Mouse (Mus musculus) ovary, postnatal 14 days (tissue): ENCODE measurements around the gene Tprg.

Experiments
- DNase-seq: peaks from one replicate; pipeline ENCODE4 v3.0.0; 2022; ENCODE audit warnings: low spot score

Gene Tprg

DNA sequence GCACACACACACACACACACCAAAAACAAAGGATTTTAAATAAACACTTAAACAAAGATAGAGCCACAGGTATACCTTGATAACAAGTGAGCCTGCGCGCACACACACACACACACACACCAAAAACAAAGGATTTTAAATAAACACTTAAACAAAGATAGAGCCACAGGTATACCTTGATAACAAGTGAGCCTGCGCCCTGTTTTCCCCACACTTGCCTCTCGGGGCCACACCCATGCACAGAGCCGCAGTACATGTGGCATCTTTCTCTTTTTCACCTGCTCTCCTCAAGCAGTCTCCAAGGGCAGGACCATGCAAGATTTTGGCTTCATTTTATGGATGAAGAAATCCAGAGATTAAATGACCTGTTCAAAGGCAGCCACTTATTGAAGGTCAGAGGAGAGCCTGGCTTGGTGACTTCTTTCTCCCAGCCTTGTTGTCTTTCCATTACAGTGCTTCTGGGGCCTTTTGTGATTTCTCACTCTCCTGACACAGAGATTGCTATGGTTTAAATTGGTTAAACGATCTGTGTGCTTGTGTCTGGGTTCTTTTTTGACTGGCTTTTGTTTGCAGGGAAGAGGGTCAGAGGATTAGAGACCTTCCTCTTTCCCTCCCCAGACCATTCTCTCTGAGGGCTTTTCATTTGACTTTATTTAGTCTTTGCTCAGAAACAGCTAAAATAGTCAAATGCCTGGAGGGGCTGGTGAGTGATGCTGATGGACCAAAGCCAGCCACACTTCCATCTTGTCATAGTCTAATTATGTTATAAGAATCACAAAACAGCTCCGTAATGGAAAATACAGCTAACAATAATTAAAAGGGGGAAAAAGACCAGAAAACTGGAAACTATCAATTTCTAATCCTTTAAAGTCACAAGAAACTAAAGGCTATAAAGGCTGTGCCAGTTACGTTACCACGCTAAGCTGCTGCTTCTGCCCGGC is 46.9 kb downstream of the Tprg start:
- DNase-seq, result no peak

DNA sequence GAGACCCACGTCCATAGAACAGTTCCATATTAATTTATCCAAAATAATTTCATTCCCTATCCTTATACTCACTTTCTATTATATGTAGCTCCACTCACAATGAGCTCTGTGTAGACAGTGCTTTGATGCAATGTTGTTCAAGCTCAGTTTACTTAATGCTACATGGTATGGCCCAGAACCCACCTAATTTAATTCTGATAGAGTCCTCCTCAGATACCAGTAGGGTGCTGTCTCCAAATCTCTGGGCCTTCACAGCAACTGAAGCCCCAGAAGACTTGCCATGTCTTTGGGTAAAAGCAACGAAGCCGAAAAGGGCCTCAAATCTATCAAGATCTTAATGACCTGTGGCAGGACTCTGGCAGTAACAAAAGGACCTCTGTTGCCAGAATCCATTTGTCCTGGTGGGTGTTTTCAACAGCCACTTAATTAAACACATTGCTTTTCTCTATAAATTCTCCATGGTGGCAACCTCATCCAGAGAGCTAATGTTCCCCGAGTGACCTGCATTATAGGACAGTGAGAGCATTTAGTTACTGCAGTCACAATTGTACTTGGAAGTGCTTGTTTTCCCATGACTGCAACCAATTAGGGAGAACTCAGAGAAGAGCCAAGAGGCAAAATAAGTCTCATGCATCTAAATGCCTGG is 48.6 kb downstream of the Tprg start:
- DNase-seq, result no peak

DNA sequence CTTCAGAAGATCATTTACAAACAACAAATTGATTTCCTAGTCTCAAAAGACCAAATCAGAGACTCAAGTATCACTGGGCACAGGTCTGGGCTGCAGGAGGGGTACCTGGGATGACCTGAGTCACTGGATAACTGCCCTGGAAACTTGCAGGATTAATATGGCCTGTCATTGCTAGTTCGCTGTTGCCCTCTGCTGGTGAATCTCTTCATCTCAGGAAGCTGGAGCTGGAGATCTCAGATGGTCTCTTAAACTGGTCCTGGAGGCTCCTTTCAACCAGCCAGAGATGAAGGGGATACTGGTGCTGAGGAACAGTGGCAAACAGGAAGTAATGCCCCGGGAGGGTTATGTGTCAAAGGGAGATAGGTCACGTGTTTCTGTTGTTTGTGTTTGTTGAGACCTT is 63.0 kb downstream of the Tprg start:
- DNase-seq, result peak; percentile 61

DNA sequence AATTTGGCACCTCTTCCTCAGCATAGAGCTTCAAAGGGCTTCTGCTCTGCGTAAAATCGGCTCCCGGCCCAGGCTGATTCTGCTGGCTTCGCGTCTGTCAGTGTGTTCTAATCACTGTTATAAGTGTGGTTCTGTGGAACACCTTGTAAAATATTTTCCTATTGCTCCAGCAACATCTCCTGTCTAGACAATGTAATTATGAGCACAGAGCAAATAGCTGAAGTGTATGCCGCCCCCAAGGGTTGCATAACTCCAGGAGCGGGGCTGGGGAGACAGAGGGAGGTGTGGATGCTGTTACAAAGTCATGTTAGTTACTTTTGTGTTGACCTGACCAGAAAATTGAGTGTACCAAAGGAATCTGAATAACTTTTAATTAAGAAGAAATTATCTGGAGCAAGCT is 81.2 kb downstream of the Tprg start:
- no peak for DNase-seq

DNA sequence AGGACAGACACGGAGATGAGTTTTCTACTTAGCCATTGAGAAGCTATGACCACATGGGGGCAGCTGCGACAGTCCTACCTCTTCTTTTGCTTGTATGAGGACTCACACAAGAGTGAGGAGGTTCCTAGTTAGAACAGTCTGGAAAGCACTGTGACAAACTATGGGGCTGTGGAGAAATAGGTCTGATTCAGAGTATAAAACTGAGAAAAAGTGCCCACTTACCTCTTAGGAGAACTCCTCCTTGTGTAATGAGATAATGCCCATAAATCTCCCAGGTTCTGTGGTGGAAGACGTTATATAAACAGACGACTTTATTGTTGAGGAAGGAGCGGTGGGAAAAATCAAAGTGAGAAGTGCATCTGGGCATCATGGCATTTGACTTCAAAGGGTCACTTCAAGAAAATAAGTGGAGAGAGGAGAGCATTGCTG is 83.4 kb downstream of the Tprg start:
- DNase-seq, result no peak

DNA sequence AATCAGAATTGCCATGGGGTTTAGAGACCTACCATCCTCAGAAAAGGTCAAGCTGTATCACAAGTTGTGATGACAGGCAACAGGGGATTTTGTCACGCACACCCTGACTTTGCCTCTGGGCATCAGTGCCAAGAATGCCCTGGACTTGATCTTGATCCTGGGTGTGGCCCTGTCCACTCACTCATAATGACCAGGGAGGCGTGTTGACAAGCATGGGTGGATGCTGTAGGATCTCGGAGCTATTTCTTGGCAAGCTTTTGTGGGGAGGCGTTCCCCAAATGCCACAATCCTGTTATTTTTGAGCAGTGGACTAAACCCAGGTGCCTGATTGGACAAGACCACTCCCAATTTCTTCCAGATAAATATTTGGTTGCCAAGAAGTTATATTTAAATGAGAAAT is 87.5 kb downstream of the Tprg start:
- no peak for DNase-seq

DNA sequence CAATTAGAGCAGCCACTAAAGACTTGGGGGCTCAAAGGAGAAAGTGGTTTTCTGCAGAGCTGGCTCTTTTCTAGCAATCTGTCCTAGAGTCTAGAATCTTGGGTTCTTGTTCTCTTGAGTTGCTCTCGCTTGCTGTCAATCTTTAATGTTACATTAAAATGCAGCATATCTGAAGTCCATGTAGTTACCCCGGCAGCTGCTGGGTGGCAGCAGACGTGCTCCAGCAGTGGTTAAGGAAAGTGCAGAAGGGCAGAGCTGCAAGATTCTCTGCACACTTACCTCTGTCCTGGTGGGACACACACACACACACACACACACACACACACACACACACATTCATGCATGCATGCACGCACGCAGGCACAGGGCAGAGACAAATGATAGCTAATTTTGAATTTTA is 88.2 kb downstream of the Tprg start:
- DNase-seq, result no peak

DNA sequence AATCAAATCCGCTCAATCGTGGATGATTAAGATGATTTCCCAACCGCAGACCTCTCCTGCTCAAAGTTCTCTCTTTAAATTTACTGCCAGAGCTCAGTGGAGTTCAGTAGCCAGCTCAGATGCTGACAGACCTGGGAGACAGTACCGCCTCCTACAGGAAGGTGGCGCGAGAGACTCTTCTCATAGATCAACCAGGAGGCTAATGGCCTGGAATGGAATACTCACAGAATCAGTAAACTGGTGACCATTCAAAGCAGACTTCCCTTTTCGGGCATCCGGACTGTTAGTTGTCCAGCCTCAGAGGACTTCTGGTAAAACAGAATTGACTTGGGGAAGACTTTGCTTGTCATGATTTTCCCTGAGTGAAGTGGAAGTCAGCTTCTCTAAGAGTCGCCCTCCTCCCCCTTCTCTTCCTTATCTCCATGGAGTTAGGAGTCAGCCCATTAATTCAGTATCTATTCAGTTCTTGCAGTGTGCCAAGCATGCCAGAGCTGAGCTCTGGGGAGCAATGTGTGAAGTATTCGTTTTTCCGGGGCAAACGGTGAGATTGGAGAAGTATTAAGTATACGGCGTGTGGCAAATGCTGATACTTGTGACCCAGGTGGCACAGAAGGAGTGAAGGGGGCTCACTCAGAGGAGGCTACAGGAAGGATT is 90.2 kb downstream of the Tprg start:
- DNase-seq, result peak; percentile 77

DNA sequence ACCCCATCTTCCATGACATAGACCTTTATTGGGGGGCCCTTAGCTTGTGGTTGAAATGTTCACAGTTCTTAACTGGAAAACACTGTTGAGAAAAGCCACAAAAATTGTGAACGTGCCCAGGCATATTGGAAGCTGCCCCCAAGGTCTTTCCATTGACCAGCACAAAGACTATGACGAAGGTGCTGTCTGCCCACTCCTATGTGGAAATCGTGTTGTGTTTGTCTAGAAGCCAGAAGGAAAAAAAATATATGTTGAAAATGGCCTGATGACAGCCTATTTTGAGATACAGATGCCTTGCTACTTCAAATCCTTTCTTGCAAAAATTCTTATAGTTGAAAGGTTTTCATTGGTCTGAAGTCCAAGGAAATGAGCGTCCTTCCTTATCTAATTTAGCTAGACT is 91.1 kb downstream of the Tprg start:
- no peak for DNase-seq

DNA sequence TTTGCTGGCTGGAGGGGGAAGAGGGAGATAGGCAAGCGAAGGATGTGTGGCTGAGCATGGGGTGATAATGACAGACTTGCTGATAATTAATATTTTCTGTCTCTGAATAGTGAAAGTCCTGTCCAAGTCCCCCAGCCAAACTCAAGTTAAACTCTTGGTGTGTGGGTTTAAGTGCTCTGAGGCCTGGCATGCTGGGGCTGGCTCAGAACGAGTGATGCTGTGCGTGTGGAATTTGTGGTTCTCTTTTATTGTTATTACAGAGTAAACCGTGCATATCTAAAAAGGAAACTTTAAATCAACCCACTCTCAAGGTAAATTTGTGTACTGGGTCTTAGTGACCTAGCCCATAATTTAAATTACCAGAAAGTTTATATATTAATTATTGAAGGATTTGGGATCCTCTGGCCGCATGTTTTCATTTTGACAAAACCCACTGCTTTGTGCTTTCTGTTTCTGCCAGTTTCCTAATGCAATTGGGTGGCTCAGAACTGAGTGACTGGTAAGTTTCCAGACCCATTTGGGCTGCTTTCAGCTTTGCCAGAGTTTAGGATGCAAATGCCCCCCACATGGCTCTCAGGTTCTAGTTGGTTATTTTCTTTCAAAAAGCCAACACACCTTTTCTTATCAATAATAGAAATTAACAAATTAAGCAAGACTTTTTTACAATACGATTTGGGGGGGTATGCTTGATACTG is 99.0 kb downstream of the Tprg start:
- no peak for DNase-seq

DNA sequence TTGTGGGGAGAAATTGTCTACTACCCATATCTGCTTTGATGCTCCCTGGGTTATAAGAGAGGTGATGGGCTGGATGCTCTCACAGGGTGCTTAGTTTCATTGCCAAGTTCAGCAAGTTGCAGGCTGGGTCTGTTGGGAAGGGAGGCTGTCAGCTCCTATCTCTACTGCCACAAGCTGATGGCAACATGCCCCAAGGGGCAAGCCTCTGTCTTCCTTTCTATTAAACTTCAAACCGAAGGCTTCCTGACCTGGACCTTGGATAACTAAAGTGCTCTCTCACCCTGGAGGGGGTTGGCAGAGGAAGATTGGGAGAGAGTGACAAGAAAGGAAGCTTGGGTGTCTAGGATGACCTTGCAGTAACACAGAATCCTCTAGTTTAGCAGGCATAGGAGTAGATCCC is 108.1 kb downstream of the Tprg start:
- no peak for DNase-seq

DNA sequence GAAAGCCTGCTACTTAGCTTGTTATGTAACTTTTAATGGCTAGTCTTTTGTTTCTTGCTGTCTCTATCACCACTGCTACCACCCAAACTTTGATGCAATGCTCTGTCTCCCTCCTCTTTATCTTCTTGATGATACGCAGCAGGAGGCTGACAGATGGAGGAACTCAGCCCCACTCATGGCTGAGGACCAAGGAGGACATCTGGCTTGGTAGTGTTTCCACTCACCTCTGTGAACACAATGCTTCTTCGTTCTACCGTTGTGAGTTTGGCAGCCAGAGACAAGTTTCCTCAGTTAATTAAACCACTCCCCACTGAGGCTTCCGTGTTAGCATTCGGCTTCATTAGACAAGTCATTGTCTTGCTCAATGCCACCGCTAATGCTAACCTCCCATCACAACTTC is 117.5 kb downstream of the Tprg start:
- DNase-seq, result no peak

DNA sequence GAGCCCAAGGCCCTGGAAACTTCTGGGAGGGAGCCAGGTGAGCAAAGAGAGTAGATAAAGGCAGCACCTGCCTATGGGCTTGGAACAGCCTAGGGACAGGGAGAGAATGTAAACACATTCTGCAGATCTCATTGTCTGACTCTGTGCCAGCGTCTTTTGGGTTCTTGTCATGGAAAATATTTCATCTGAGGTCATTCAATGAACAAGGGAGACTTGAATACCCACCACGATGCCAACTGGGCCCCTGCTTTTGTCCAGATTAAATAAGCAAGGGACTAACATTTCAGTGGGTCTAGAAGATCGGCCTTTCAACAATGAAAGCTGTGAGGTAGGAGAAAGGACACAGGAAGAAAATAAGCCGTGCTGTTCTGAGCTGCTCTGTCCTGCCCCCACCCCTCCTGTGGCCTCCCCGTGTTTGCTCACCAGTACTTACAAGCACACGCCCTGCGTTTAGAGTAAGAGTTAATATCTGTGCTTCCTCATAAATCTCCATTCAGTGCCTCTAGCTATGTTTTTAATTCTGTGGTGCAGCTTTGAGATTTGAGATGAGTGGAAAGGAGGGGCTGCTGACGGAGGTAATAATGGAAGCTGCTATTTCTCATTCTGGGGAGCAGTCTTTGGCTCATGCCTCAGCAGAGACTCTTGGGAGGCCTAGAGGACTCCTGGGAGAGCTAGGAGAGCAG is 120.7 kb downstream of the Tprg start:
- DNase-seq, result no peak

DNA sequence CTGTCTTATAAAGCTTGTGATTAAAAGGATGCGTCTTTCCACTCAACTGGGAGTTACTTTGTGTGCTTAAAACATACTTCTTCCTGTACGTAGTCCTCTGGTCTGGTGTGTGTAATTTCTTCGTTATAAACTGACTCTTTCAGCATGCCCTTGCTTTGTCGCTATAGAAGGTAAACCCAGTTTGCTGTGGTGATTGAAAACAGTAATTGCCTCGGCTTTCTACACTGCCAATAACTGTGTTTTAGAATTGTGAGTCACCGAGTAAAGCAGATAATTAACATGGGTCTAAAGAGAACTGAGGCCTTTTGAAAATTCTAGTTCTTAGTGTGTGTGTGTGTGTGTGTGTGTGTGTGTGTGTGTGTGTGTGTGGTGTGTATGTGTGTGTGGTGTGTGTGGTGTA is 121.4 kb downstream of the Tprg start:
- DNase-seq, result no peak

DNA sequence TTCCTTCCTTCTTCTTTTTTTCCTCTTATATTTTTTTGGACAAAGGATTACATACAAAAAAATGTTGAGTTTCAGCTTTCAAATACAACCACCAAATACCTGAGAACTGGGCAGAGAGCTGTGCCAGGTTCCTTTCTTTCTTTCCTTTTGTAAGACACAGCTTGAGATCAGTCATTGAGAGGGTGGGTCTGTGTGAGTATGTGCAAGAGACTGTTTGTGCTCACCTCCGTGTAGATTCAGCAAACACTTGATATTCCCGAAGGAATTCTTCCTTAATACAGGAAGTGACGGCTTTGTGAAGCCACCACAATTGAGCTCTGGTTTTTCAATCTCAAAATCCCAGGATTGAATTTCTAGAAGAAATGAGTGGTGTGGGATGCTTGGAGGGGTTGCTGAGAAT is 124.7 kb downstream of the Tprg start:
- DNase-seq, result no peak

DNA sequence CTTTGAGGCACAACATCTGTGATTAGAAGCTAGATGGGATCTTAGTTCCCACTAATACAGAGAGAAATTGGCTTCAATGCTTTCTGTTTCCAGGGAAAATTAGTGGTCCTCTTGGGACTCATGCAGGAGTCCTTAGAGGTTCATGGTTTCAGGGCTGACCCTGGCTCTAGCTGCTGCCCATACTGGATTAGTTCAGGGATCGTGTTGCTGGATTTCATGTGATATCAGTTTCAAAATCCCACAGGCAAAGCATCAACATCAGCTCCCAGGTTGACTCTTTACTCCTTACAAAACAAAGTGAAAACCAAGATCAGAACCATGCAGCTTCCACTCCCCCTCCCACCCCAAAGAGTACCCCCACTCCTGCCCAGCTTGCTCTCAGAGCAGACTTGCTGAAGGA is 127.3 kb downstream of the Tprg start:
- no peak for DNase-seq

DNA sequence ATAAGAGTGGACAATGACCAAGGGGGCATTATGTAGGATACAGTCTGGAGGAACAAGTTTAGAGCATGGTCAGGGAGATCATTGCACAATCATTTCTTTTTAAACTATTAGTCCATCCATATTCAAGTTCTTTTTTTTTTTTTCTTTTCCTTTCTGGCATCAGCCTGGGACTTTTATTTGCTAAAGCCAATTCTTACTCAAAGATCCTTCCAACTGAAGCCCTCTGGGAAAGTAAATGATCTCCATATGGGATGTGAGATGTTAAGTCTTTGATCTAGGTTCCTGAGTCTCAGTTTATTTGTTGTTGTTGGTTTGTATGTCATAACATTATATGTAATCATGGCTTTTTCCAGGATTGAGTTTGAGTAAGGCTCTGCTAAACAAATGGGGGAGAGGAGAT is 128.6 kb downstream of the Tprg start:
- no peak for DNase-seq

DNA sequence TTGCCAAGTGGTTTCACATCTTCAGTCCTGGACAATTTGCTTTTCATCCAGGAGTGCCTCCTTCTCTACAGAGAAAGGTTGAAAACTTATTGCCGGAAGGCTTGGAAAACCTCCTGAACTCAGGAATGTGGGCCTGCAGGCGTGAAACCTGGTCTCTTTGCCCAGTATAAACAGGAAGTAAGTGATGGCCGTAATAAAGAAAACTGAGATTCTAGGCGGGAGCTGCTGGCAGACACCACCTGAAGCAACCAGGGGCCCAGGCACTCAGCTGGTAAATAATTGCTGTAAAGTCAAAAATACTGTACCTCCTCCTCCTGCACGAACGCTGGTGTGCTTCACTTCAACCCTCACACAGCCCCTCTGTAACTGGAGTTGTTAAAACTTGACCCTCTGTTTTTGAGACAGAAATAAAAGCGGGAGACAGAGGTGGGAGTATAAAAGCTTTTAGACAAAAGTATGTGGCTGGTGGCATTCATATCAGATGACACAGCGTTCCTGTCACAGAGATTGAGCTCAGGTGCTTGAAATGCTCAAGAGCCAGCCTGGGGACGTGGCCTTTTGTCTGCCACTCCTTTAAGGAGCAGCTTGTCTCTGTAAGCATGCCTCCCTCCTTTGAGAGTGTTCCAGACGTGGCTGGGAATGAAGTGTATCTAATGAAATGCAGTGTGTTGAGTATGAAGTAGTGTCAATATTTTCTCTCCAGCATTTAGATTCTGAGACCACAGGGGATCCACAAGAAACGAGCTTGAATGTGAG is 131.4 kb downstream of the Tprg start:
- no peak for DNase-seq

DNA sequence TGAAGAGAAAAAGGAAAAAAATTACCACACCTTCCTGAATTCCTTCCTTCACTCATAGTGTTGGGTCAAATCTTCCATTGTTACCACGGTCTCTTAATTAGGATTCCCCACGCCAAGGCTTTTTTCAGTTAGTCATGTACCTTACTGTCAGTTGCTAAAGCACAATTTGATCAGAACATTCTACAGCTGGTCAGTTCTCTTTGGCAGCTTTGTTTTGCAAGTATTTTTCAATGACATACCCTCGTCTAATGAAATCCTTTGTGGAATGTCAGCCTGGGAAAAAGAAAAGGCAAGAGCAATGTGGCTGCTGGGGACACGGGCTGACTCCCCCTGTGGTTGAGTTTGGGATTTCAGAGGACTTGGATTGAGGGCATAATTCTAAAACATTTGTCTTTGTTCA is 136.4 kb downstream of the Tprg start:
- no peak for DNase-seq

DNA sequence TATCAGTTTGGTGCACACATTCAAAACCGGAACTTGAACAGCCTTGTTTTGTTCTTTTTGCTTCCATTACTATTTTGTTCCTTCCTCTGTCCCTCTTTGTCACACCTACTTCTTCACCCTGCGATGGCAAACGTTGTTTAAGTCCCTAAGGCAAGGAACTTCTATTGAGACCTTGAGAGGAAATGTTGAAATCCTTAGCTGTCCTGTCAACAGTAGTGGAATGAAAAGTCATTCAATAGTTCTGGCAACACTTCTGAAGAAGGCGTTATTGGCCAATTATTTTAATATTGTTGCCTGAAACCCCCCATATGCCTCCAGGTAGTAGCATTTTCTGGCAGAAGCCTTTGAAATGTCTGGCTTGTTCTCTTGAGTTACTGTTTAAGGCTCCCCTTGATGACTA is 137.4 kb downstream of the Tprg start:
- DNase-seq, result no peak

DNA sequence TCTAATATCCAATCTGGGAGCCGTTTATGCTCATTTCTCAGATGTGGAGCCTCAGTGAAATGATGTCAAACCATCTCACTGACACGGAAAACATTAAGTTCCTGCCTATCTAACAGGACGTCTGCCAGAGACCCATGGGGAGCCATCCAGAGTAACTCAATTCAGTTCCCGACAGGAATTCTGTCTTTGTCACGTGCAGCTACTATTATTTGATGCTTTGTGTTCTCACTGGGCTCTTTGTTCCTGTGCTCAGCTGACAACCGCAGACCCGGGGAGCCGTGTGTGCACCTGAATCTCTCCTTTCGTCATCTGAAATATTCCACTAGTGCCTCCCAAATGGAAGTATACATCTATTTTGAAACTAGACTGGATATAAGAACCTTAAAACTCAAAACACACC is 138.3 kb downstream of the Tprg start:
- no peak for DNase-seq
